Mouse (Mus musculus): Measurements from ENCODE around the gene Pbld1. TPM values are rescaled to one million over a fixed set of nuclear protein-coding genes. Genes with fewer than 3 reads are reported as not detected.

Pbld1 gene
- 0.10 TPM in 1 of 2 replicates, not detected in the other for polyA plus RNA-seq (2012; ENCODE audit: insufficient read depth, low replicate concordance)

DNA sequence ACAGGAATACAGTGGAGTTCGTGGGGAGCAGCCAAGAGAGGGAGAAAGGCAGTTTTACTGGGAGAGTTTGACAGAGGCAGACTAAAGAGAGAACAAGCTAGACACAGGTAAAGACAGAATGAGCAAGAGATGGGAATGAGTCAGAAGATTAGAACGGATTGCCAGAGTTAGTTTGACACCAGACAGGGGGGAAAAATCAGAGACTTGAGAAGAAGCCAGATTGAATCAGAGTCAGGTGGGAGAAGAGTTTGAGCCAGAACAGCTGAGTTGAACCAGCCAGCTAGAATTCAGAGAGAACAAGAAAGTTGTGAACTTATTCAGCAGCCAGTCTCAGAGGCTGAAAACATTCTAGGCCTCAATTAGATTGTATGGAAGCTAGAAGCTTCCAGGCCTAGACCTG lies at the start of gene Pbld1:
Pbld1 (plus strand) TSS at position 301 of the 400 bp plus-strand sequence.
- H3K27me3 ChIP-seq (replicated peaks), result peaks cover 19% of the 10 kb centered on the region
- H3K9me3 ChIP-seq, result no peaks in the 10 kb centered on the region
- H3K4me1 ChIP-seq, result peaks cover 5% of the 10 kb centered on the region; the same call in 1 of the 2 replicates
- H3K4me3 ChIP-seq (replicated peaks), result no peak within 1 kb of the TSS
- H3K36me3 ChIP-seq (replicated peaks; ENCODE audit: low read length), result no peaks in the 10 kb centered on the region
- TF ChIP-seq GATA1 (IDR thresholded peaks at IDR 0.05; ENCODE audit: borderline replicate concordance, low read length) (no peak), FLI1 (IDR thresholded peaks at IDR 0.05; ENCODE audit: low read length) (no peak)

DNA sequence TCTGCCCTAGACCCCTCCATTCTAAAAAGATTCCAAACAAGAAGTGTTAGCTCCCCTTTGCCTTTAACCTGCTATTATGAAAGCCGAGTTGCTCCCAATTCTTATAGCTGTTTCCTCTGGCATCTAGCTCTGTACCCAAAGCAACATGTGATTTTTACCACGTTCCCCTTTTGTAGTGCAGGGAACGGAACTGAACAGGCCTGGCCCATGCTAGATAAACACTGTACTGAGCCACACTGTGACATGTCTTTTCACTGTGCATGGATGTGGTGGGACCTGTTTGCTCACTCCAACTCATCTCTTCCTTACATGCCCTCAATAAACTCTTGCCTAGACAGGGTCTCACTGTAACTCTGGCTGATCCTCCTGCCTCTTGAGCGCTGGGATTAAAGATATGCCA lies 49.7 kb upstream of the Pbld1 start:
- H3K9me3 ChIP-seq, result no peaks in the 10 kb centered on the region
- peaks cover 51% of the 10 kb centered on the region for H3K4me1 ChIP-seq
- TF ChIP-seq FLI1 (IDR thresholded peaks at IDR 0.05; ENCODE audit: low read length) (0 out of 2 replicates have a peak, but pooled peaks have one; percentile 39), GATA1 (IDR thresholded peaks at IDR 0.05; ENCODE audit: borderline replicate concordance, low read length) (peak; percentile 67; the same call in 1 of the 3 replicates)
- peaks cover 91% of the 10 kb centered on the region for H3K36me3 ChIP-seq (replicated peaks; ENCODE audit: low read length)
- peak overlapping the region; percentile 68 for H3K4me3 ChIP-seq (replicated peaks)
- no peaks in the 10 kb centered on the region for H3K27me3 ChIP-seq (replicated peaks)

GRCm38 (mm10) chr10:63011556-63011955 lies 48.4 kb upstream of the Pbld1 start:
- peak overlapping the region; percentile 46 for H3K4me3 ChIP-seq (replicated peaks)
- peaks cover 93% of the 10 kb centered on the region for H3K36me3 ChIP-seq (replicated peaks; ENCODE audit: low read length)
- H3K4me1 ChIP-seq, result peaks cover 55% of the 10 kb centered on the region
- no peaks in the 10 kb centered on the region for H3K27me3 ChIP-seq (replicated peaks)
- H3K9me3 ChIP-seq, result no peaks in the 10 kb centered on the region
- TF ChIP-seq GATA1 (IDR thresholded peaks at IDR 0.05; ENCODE audit: borderline replicate concordance, low read length), result no peak
- no peak for TF ChIP-seq FLI1 (IDR thresholded peaks at IDR 0.05; ENCODE audit: low read length)

GRCm38 (mm10) chr10:63013476-63013875 lies 46.5 kb upstream of the Pbld1 start:
- H3K4me3 ChIP-seq (replicated peaks), result no peak overlapping the region
- H3K27me3 ChIP-seq (replicated peaks), result no peaks in the 10 kb centered on the region
- peaks cover 58% of the 10 kb centered on the region for H3K4me1 ChIP-seq
- peaks cover 91% of the 10 kb centered on the region for H3K36me3 ChIP-seq (replicated peaks; ENCODE audit: low read length)
- no peak for TF ChIP-seq FLI1 (IDR thresholded peaks at IDR 0.05; ENCODE audit: low read length)
- no peak for TF ChIP-seq GATA1 (IDR thresholded peaks at IDR 0.05; ENCODE audit: borderline replicate concordance, low read length)
- H3K9me3 ChIP-seq, result no peaks in the 10 kb centered on the region

GRCm38 (mm10) chr10:63014168-63014567 lies 45.8 kb upstream of the Pbld1 start:
- Histone ChIP-seq H3K27me3 (replicated peaks) (no peaks in the 10 kb centered on the region), H3K9me3 (no peaks in the 10 kb centered on the region), H3K36me3 (replicated peaks; ENCODE audit: low read length) (peaks cover 88% of the 10 kb centered on the region), H3K4me3 (replicated peaks) (no peak overlapping the region), H3K4me1 (peaks cover 54% of the 10 kb centered on the region)
- TF ChIP-seq GATA1 (IDR thresholded peaks at IDR 0.05; ENCODE audit: borderline replicate concordance, low read length), result no peak
- TF ChIP-seq FLI1 (IDR thresholded peaks at IDR 0.05; ENCODE audit: low read length), result no peak

DNA sequence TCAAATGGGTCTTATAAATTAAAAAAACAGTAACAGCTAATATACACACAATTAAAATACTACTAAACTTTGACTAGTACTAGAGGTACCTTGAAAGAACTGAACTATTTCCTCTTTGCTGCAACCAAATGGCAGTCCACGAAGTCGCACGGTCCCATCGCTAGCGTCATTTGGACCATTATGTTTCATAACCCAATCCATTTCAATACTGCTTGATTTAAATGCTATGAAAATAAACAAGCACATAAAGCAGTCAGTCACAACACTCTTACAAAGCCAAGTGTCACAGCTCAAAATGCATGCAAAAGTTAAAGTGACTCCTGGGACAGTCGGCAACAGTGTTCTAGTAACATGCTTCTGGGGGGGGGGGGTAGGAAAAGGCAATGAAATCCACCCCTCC lies 40.7 kb upstream of the Pbld1 start:
- Histone ChIP-seq H3K27me3 (replicated peaks) (no peaks in the 10 kb centered on the region), H3K9me3 (no peaks in the 10 kb centered on the region), H3K4me1 (peaks cover 43% of the 10 kb centered on the region), H3K4me3 (replicated peaks) (no peak overlapping the region), H3K36me3 (replicated peaks; ENCODE audit: low read length) (peaks cover 46% of the 10 kb centered on the region)
- no peak for TF ChIP-seq GATA1 (IDR thresholded peaks at IDR 0.05; ENCODE audit: borderline replicate concordance, low read length)
- no peak for TF ChIP-seq FLI1 (IDR thresholded peaks at IDR 0.05; ENCODE audit: low read length)

GRCm38 (mm10) chr10:63021702-63022101 lies 38.3 kb upstream of the Pbld1 start:
- no peak for TF ChIP-seq FLI1 (IDR thresholded peaks at IDR 0.05; ENCODE audit: low read length)
- TF ChIP-seq GATA1 (IDR thresholded peaks at IDR 0.05; ENCODE audit: borderline replicate concordance, low read length), result no peak
- no peaks in the 10 kb centered on the region for H3K9me3 ChIP-seq
- H3K4me1 ChIP-seq, result peaks cover 52% of the 10 kb centered on the region
- H3K27me3 ChIP-seq (replicated peaks), result no peaks in the 10 kb centered on the region
- peaks cover 22% of the 10 kb centered on the region for H3K36me3 ChIP-seq (replicated peaks; ENCODE audit: low read length)
- peak overlapping the region; percentile 98 for H3K4me3 ChIP-seq (replicated peaks)

DNA sequence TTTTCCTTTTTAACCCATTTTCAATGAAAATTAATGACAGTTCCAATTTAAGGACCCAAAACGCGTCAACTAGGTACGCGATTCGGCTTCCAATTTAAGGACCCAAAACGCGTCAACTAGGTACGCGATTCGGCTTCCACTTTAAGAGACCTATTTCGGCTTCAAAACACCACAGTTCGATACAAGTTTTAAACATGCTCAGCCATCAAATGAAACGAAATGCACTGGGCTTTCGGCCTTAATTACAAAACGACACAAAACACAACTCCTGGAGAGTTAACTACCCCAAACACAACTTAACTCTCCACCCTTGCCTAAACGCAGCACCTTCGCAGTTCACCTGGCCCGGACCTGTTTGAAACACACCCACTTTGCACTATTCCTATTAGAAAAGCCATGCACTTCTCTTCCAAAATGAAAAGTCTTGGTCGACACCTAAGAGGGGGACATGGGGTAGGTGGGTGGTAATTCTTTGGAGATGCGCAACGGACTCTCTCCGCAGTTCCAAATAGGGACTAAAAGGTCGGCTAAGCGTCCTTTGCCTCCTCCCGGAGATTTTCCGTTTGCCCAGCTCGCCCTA lies 37.3 kb upstream of the Pbld1 start:
- no peak for TF ChIP-seq GATA1 (IDR thresholded peaks at IDR 0.05; ENCODE audit: borderline replicate concordance, low read length)
- no peak for TF ChIP-seq FLI1 (IDR thresholded peaks at IDR 0.05; ENCODE audit: low read length)
- Histone ChIP-seq H3K4me1 (peaks cover 44% of the 10 kb centered on the region), H3K36me3 (replicated peaks; ENCODE audit: low read length) (peaks cover 13% of the 10 kb centered on the region), H3K9me3 (no peaks in the 10 kb centered on the region), H3K4me3 (replicated peaks) (peak overlapping the region; percentile 98), H3K27me3 (replicated peaks) (no peaks in the 10 kb centered on the region)

- Histone ChIP-seq H3K4me3 (replicated peaks) (peak overlapping the region; percentile 98), H3K9me3 (peaks cover 6% of the 10 kb centered on the region), H3K27me3 (replicated peaks) (no peaks in the 10 kb centered on the region), H3K4me1 (peaks cover 41% of the 10 kb centered on the region), H3K36me3 (replicated peaks; ENCODE audit: low read length) (peaks cover 7% of the 10 kb centered on the region)
- TF ChIP-seq FLI1 (IDR thresholded peaks at IDR 0.05; ENCODE audit: low read length) (no peak), GATA1 (IDR thresholded peaks at IDR 0.05; ENCODE audit: borderline replicate concordance, low read length) (no peak)
Measured at GRCm38 (mm10) chr10:63023121-63023748, 36.7 kb upstream of the Pbld1 start.

All from megakaryocyte, embryonic 14.5 days (primary cell).